Mouse (Mus musculus): ENCODE results near the gene Naa80. TPM values are rescaled to one million over a fixed set of nuclear protein-coding genes. Genes with fewer than 3 reads are reported as not detected.

Gene Naa80
- polyA plus RNA-seq, 1 experiment from 2014 or later: 13.9 TPM

- Histone ChIP-seq H3K9me3 (no peaks in the 10 kb centered on the region), H3K27ac (replicated peaks) (peak within 1 kb of the TSS; percentile 75), H3K9ac (peak within 1 kb of the TSS; percentile 91), H3K36me3 (peaks cover 49% of the 10 kb centered on the region), H3K4me1 (peaks cover 53% of the 10 kb centered on the region), H3K27me3 (replicated peaks) (no peaks in the 10 kb centered on the region), H3K4me3 (peak within 1 kb of the TSS; percentile 87), H3K4me2 (peak within 1 kb of the TSS; percentile 87)
- ATAC-seq (ENCODE audit: extremely low read depth, insufficient number of reproducible peaks, low FRiP score, low TSS enrichment): peak; percentile 95
- WGBS: 11% methylated on average over 46 of the region's 46 CpGs
These were observed 8.5 kb downstream of the Naa80 start, which contains the start of gene Ifrd2 for GRCm38 (mm10) chr9:107586974-107587832. Ifrd2 (plus strand) TSS chr9:107587642.

GRCm38 (mm10) chr9:107587833-107588639, 9.3 kb downstream of the Naa80 start:
- Histone ChIP-seq H3K27me3 (replicated peaks) (no peaks in the 10 kb centered on the region), H3K27ac (replicated peaks) (peak overlapping the region; percentile 75), H3K4me3 (peak overlapping the region; percentile 87), H3K9ac (peak overlapping the region; percentile 91), H3K36me3 (peaks cover 55% of the 10 kb centered on the region), H3K4me1 (peaks cover 55% of the 10 kb centered on the region), H3K9me3 (no peaks in the 10 kb centered on the region), H3K4me2 (peak overlapping the region; percentile 87)
- no peak for ATAC-seq (ENCODE audit: extremely low read depth, insufficient number of reproducible peaks, low FRiP score, low TSS enrichment)
- WGBS: 1% methylated on average over 33 of the region's 33 CpGs

DNA sequence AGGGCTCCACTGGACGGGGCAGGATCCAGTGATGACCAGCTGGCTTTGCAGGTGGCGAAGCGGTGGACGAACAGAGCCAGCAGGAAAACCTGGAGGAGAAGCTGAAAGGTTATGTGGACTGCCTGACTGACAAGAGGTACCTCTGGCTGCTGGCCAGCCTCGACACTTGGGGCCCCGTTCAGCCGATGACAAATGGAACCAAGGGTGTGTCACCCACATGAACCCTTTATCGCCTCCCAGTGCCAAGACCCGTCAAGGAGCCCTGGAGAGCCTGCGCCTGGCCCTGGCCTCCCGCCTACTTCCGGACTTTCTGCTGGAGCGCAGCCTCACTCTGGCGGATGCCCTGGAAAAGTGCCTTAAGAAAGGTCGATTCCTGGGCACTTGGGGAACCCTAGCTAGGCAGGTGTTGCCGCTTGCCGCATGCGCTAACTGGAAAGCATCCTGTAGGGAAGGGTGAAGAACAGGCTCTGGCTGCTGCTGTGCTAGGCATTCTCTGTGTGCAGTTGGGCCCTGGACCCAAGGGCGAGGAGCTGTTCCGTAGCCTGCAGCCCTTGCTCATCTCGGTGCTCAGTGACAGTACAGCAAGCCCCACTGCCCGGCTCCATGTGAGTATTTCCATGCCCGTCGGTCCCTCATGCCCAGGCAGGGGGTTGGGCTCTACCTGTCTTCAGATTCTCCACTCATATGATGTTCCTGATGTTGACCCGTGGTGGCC, 11.5 kb downstream of the Naa80 start:
- peak overlapping the region; percentile 87 for H3K4me2 ChIP-seq
- no peak for ATAC-seq (ENCODE audit: extremely low read depth, insufficient number of reproducible peaks, low FRiP score, low TSS enrichment)
- peak overlapping the region; percentile 91 for H3K9ac ChIP-seq
- peaks cover 60% of the 10 kb centered on the region for H3K36me3 ChIP-seq
- 63% methylated on average over 25 of the region's 25 CpGs for WGBS
- H3K9me3 ChIP-seq: no peaks in the 10 kb centered on the region
- peak overlapping the region; percentile 56 for H3K27ac ChIP-seq (replicated peaks)
- peak overlapping the region; percentile 87 for H3K4me3 ChIP-seq
- H3K4me1 ChIP-seq: peaks cover 73% of the 10 kb centered on the region
- H3K27me3 ChIP-seq (replicated peaks): no peaks in the 10 kb centered on the region

- ATAC-seq (ENCODE audit: extremely low read depth, insufficient number of reproducible peaks, low FRiP score, low TSS enrichment): no peak
- no peaks in the 10 kb centered on the region for H3K9me3 ChIP-seq
- peak overlapping the region; percentile 56; the same call in 1 of the 2 replicates for H3K27ac ChIP-seq (replicated peaks)
- H3K4me2 ChIP-seq: no peak overlapping the region
- H3K9ac ChIP-seq: peak overlapping the region; percentile 91; the same call in 1 of the 2 replicates
- H3K27me3 ChIP-seq (replicated peaks): no peaks in the 10 kb centered on the region
- peaks cover 65% of the 10 kb centered on the region for H3K36me3 ChIP-seq
- no peak overlapping the region for H3K4me3 ChIP-seq
- H3K4me1 ChIP-seq: peaks cover 75% of the 10 kb centered on the region
- WGBS: 94% methylated on average over 6 of the region's 6 CpGs
These were observed 12.0 kb downstream of the Naa80 start for GRCm38 (mm10) chr9:107590773-107591060.

DNA sequence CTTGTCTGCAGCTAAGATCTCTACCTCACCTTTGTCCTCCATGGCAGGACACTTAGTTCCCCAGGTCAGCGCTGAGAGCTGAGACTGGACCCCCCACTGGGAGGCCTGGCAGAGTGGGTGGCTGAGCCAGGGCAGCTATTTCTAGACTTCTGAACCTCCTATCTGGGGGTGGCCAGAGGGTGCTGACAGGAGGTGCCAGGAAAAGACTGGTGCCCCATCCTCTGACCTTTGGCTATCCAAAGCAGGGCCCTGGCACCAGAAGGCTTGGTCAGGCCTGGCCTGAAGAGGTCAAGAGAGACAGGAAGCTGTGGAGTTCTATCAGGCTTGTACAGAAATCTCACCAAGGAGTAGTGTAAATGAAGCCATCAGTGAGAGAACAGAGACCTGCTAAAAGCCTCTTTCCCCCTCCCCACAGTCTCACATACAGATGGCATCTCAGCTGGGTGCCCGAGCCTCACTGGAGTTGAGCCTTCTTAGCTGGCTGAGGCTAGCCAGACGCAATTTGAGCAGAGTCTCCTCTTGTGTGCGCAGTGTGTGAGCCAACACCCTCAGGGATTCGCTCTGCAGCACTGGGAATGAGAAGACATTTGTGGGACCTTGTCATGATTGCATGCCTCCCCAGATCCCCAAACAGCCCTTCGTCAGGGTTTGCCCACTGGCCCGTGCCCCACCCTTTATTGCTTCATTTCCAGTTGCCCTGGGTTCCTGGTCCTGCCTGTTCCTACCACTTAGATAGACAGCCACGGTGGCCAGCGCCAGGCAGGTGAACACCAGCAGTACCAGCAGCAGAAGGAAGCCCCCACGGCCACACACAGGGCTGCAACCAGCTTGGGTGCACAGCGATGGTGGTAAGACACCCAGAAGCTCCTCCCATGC, 14.7 kb downstream of the Naa80 start:
- Histone ChIP-seq H3K9ac (peak overlapping the region; percentile 38), H3K9me3 (no peaks in the 10 kb centered on the region), H3K27me3 (replicated peaks) (0 out of 2 replicates have a peak, but pooled peaks cover under 1% of the 10 kb centered on the region), H3K4me1 (peaks cover 84% of the 10 kb centered on the region), H3K36me3 (peaks cover 66% of the 10 kb centered on the region), H3K4me2 (peak overlapping the region; percentile 18; the same call in 1 of the 2 replicates), H3K4me3 (no peak overlapping the region), H3K27ac (replicated peaks) (peak overlapping the region; percentile 40)
- no peak for ATAC-seq (ENCODE audit: extremely low read depth, insufficient number of reproducible peaks, low FRiP score, low TSS enrichment)
- 71% methylated on average over 11 of the region's 11 CpGs for WGBS

DNA sequence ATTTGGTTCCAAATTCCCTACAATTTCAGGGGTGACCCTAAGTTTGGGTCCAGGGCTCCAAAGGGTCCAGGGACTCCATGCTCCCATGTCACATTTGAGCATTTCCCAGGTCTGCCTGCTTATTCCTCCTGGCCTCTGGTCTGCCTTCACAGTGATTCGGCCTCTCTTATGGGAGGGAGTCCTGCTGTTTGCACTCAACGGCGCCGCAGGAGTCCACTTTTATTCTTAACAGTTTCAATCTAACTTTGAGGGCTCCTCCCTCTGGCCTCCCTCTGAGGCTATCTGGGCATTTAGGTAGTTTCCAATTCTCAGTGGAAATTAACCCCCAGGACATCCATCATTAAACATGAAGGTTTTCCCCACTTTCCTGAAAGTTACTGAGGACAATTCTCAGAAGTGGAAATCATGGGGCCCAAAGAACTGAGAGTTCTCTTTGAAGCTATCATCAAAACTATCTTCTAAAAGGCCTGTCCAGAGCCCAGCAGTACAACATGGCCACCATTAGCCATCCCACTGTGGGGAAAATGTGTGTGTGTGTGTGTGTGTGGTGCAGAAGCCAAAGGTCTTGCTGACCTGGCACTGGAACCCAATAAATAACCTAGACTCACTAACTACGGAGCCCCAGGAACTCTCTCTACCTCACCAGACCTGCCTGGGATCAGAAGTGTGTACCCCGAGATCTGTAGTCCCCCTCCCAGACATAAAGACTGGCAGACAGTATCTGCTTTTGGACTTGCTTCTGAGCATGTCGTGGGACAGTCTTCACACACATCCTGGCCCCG, 15.8 kb downstream of the Naa80 start:
- Histone ChIP-seq H3K27me3 (replicated peaks) (peaks cover 12% of the 10 kb centered on the region), H3K27ac (replicated peaks) (0 out of 2 replicates have a peak overlapping the region, but pooled peaks have one; percentile 20), H3K4me2 (no peak overlapping the region), H3K4me3 (no peak overlapping the region), H3K36me3 (peaks cover 61% of the 10 kb centered on the region), H3K9ac (no peak overlapping the region), H3K4me1 (peaks cover 73% of the 10 kb centered on the region), H3K9me3 (no peaks in the 10 kb centered on the region)
- 81% methylated on average over 8 of the region's 8 CpGs for WGBS
- ATAC-seq (ENCODE audit: extremely low read depth, insufficient number of reproducible peaks, low FRiP score, low TSS enrichment): no peak

- peaks cover 55% of the 10 kb centered on the region for H3K4me1 ChIP-seq
- WGBS: 58% methylated on average over 11 of the region's 11 CpGs
- peak; percentile 54 for ATAC-seq (ENCODE audit: extremely low read depth, insufficient number of reproducible peaks, low FRiP score, low TSS enrichment)
- H3K27me3 ChIP-seq (replicated peaks): peaks cover 35% of the 10 kb centered on the region
- H3K4me2 ChIP-seq: peak overlapping the region; percentile 69
- H3K9ac ChIP-seq: peak overlapping the region; percentile 82
- H3K36me3 ChIP-seq: peaks cover 42% of the 10 kb centered on the region
- H3K9me3 ChIP-seq: no peaks in the 10 kb centered on the region
- H3K27ac ChIP-seq (replicated peaks): peak overlapping the region; percentile 98
- peak overlapping the region; percentile 43 for H3K4me3 ChIP-seq
These were observed 18.2 kb downstream of the Naa80 start for GRCm38 (mm10) chr9:107596619-107597569.

DNA sequence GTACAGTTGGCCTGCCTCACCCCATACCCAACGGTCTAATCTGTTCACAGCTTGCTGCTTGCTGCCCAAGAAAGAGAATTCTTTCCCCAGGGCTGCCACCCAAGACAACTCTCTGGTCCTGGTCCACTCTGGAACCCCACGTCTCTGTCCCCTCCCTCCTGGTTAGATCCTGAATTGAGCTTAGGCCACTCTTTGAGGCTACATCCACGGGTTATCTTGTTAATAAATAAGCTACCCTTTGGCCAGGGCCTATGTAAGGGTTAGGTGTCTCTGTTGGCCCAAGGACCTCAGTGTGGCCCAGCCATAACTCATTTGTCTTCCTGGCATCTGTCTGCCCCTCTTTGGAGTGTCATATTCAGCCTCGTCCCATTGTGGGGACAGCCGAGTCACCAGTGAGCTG, 19.7 kb downstream of the Naa80 start:
- H3K36me3 ChIP-seq: peaks cover 27% of the 10 kb centered on the region
- no peak overlapping the region for H3K9ac ChIP-seq
- peaks cover 53% of the 10 kb centered on the region for H3K4me1 ChIP-seq
- no peak for ATAC-seq (ENCODE audit: extremely low read depth, insufficient number of reproducible peaks, low FRiP score, low TSS enrichment)
- H3K27me3 ChIP-seq (replicated peaks): peaks cover 35% of the 10 kb centered on the region
- no peak overlapping the region for H3K4me2 ChIP-seq
- H3K27ac ChIP-seq (replicated peaks): no peak overlapping the region
- no peak overlapping the region for H3K4me3 ChIP-seq
- no peaks in the 10 kb centered on the region for H3K9me3 ChIP-seq
- WGBS: 77% methylated on average over 5 of the region's 5 CpGs

GRCm38 (mm10) chr9:107599433-107599832, 20.7 kb downstream of the Naa80 start:
- peaks cover 49% of the 10 kb centered on the region for H3K4me1 ChIP-seq
- H3K9me3 ChIP-seq: no peaks in the 10 kb centered on the region
- no peak overlapping the region for H3K4me3 ChIP-seq
- H3K27me3 ChIP-seq (replicated peaks): peaks cover 35% of the 10 kb centered on the region
- no peak for ATAC-seq (ENCODE audit: extremely low read depth, insufficient number of reproducible peaks, low FRiP score, low TSS enrichment)
- 0 out of 2 replicates have a peak overlapping the region, but pooled peaks have one; percentile 4 for H3K4me2 ChIP-seq
- no peak overlapping the region for H3K27ac ChIP-seq (replicated peaks)
- 81% methylated on average over 9 of the region's 9 CpGs for WGBS
- H3K36me3 ChIP-seq: peaks cover 16% of the 10 kb centered on the region
- peak overlapping the region; percentile 37; the same call in 1 of the 2 replicates for H3K9ac ChIP-seq

All from heart, embryonic 13.5 days (tissue).